Mouse (Mus musculus) adrenal gland (tissue): Measurements from ENCODE around the gene Gm44502.

Experiments used
- intact Hi-C: fragments of 180-260 bp; cut with DNase I; formaldehyde crosslinking; loops from one replicate; pipeline ENCODE4 v1.15.1; 2025
- long read RNA-seq, 2 experiments: library from polyadenylated mRNA; unstranded; transcript quantifications; one replicate each; pipeline ENCODE4 v2.0.0; 2020; ENCODE audit warnings: borderline replicate concordance in 1 of 2; ENCODE audit not compliant: insufficient replicate concordance in 1 of 2

Gm44502 gene
- long read RNA-seq, experiment 1, result 0 reads
- long read RNA-seq, experiment 2, result 0 reads

GRCm38 (mm10) chr15:89429352-89430221 is at the start of gene Gm44502, which contains the start of the genes C730034F03Rik and Chkb:
Gm44502 (minus strand) TSS chr15:89429696.
C730034F03Rik (plus strand) TSS chr15:89429589.
Chkb (minus strand) TSS chr15:89429908.
- intact Hi-C loops, result loop anchor here (5.0 kb wide), 1 partner anchor 52 kb away; the partner anchor contains the start of genes Odf3b and Tymp

GRCm38 (mm10) chr15:89478622-89479021 is 49.1 kb upstream of the Gm44502 start:
- intact Hi-C loops, result no loop called here

GRCm38 (mm10) chr15:89477806-89478205 is 48.3 kb upstream of the Gm44502 start:
- intact Hi-C loops, result no loop called here

- intact Hi-C loops, result no loop called here
Observed at GRCm38 (mm10) chr15:89477091-89477491, 47.6 kb upstream of the Gm44502 start, which contains the start of gene Arsa. Arsa (minus strand) TSS chr15:89477425.

- intact Hi-C loops, result no loop called here
Observed at GRCm38 (mm10) chr15:89476475-89476815, 46.9 kb upstream of the Gm44502 start.

GRCm38 (mm10) chr15:89475611-89476474 is 46.3 kb upstream of the Gm44502 start:
- intact Hi-C loops, result no loop called here

- intact Hi-C loops, result no loop called here
Observed at GRCm38 (mm10) chr15:89475293-89475600, 45.8 kb upstream of the Gm44502 start.

- intact Hi-C loops, result no loop called here
Observed at GRCm38 (mm10) chr15:89474596-89475292, 45.2 kb upstream of the Gm44502 start.

- intact Hi-C loops, result no loop called here
Observed at GRCm38 (mm10) chr15:89473921-89474320, 44.4 kb upstream of the Gm44502 start.

- intact Hi-C loops, result no loop called here
Observed at GRCm38 (mm10) chr15:89473370-89473769, 43.9 kb upstream of the Gm44502 start.

GRCm38 (mm10) chr15:89471476-89471875 is 42.0 kb upstream of the Gm44502 start:
- intact Hi-C loops, result no loop called here

GRCm38 (mm10) chr15:89468577-89468976 is 39.1 kb upstream of the Gm44502 start:
- intact Hi-C loops, result no loop called here

- intact Hi-C loops, result no loop called here
Observed at GRCm38 (mm10) chr15:89465052-89465451, 35.6 kb upstream of the Gm44502 start.

GRCm38 (mm10) chr15:89463334-89464235 is 34.1 kb upstream of the Gm44502 start:
- intact Hi-C loops, result loop anchor here (5.0 kb wide), 1 partner anchor 69 kb away; no protein-coding TSS in a partner anchor

- intact Hi-C loops, result loop anchor here (5.0 kb wide), 1 partner anchor 70 kb away; no protein-coding TSS in a partner anchor
Observed at GRCm38 (mm10) chr15:89462176-89462575, 32.7 kb upstream of the Gm44502 start.

- intact Hi-C loops, result loop anchor here (5.0 kb wide), 1 partner anchor 71 kb away; no protein-coding TSS in a partner anchor
Observed at GRCm38 (mm10) chr15:89461321-89461720, 31.8 kb upstream of the Gm44502 start.

- intact Hi-C loops, result loop anchor here (5.0 kb wide), 1 partner anchor 72 kb away; no protein-coding TSS in a partner anchor
Observed at GRCm38 (mm10) chr15:89460298-89460697, 30.8 kb upstream of the Gm44502 start.

- intact Hi-C loops, result loop anchor here (5.0 kb wide), 1 partner anchor 72 kb away; no protein-coding TSS in a partner anchor
Observed at GRCm38 (mm10) chr15:89459821-89460220, 30.3 kb upstream of the Gm44502 start.

- intact Hi-C loops, result no loop called here
Observed at GRCm38 (mm10) chr15:89458942-89459341, 29.4 kb upstream of the Gm44502 start.

- intact Hi-C loops, result no loop called here
Observed at GRCm38 (mm10) chr15:89455642-89456041, 26.1 kb upstream of the Gm44502 start.
